Mouse (Mus musculus) adrenal gland, postnatal 36 days (tissue): ENCODE data around the gene Fgf11. TPM values are rescaled to one million over a fixed set of nuclear protein-coding genes. Genes with fewer than 3 reads are reported as not detected.

Experiments
- DNase-seq, 2 experiments: peaks; one replicate each; pipeline ENCODE4 v3.0.0; 2021; ENCODE audit warnings: mixed read lengths in 1 of 2
- total RNA-seq, 2 experiments: library from RNA; stranded (reverse); gene quantifications; 2 replicates each; pipeline ENCODE4 v1.2.3; 2021

Fgf11 gene
- total RNA-seq, 2 experiments from 2014 or later, result 3.9 to 8.6 TPM

DNA sequence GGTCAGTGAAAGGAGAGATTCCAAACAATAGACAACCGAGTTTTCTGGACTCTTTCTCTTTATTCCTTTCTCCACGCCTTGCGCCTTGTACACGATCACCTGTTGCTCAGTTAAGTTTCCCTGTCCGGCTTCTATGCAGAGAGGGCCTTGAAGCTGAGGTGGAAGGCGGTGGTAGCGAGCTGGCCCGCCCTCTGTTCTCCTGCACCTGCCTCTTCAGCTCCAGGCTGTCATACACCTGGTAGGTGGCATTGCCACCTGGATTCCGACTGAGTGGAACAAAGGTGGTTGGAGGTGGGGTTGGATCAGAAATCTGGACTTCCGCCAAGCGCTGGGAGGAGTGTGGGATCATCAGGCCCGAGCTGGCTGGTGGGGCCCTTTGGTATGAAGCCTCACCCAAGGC is 14.9 kb upstream of the Fgf11 start:
- no peak for DNase-seq

- DNase-seq, result no peak
Measured at GRCm38 (mm10) chr11:69815155-69815554, 13.5 kb upstream of the Fgf11 start, which contains the start of gene Gm39566. Gene Gm39566 (minus strand): TSS chr11:69815298.

DNA sequence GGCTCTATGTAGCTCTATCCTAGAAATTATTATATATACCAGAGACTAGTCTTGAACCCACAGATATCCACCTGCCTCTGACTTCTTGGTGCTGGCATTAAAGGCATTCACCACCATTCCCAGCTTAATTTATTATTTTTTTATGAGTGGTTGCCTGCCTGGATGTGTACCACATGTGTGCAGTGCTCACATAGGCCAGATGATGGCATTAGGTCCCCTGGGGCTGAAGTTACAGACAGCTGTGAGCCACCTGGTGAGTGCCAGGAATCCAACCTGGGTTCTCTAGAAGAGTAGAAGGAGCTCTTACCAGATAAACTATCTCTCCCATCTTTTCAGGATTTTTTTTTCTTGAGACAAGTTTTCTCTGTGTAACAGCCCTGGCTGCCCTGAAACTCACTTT is 8.6 kb upstream of the Fgf11 start:
- no peak for DNase-seq

- DNase-seq, result no peak
Measured at GRCm38 (mm10) chr11:69807641-69808040, 6.0 kb upstream of the Fgf11 start.

- DNase-seq, result no peak
Measured at GRCm38 (mm10) chr11:69806378-69806777, 4.7 kb upstream of the Fgf11 start.

- no peak for DNase-seq
Measured at GRCm38 (mm10) chr11:69804972-69805909, 3.6 kb upstream of the Fgf11 start, which contains the start of gene Tmem102. Gene Tmem102 (minus strand): TSS chr11:69805624.

- DNase-seq, result peak; percentile 20 to 57
Measured at GRCm38 (mm10) chr11:69804652-69804940, 2.9 kb upstream of the Fgf11 start.

DNA sequence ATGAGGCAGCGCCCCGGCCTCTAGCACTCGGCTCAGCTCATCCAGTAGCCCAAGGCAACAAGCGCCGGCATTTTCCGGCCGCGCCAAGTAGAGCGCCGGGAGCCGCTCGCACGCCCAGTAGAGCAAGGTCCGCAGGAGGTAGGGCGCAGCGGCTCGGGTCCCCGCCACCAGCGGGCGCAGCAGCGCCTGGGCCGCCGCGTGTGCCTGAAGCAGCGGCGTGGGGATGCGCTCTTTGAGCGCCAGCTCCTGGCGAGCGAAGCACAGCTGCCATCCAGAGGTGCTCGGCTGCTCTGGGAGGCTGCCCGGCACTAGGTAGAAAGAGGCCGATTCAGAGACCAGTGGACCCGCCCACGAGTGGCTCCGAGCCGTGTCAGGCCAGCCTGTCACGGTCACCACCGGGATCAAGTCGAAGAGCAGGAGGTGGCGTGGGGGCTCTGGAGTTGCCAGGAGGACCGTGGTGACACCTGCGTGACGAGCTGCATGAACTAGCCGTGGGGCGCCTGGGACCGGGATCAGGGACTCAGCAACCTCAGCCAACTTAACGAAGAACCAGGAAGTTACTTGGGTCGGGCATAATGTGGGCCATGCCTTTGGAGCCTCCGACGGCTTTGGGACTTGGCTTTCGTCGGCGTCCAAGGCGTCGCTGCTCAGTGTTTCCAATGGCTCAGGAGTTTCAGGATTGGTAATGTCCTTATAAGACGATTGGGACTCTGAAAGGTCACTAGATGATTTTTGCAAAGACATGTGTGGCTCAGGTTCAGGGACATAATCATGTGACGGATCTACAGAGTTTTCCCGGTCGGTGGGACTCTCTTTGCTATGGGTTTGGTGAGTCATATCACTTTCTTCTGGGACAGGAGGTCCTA is 2.4 kb upstream of the Fgf11 start:
- DNase-seq, result peak; percentile 90 to 92

DNA sequence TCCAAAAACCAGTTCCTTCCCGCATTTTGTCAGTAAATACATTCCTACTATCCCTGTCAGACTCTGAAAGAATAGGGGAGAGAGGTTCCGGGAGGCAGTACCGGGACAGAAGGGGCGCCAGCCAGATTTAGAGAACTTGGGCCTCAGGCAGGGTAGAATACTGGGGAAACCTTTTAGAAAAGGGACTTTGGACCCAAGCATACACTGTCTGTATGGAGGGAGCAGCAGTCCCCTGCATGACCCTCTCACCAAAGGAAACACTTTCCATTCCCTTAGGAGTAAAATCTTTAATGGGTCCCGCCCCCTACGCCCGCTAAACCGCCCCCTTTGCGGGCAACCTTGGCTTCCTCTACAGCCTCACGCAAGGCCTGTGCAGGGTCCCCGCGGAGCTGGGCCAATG is 1.7 kb upstream of the Fgf11 start:
- DNase-seq, result no peak

GRCm38 (mm10) chr11:69802648-69803105 is 1.0 kb upstream of the Fgf11 start:
- peak; percentile 95 to 98 for DNase-seq

GRCm38 (mm10) chr11:69800392-69801197 is 1.1 kb downstream of the Fgf11 start:
- peak; percentile 53 to 80 for DNase-seq

- peak; percentile 35 to 65 for DNase-seq
Measured at GRCm38 (mm10) chr11:69800138-69800391, 1.6 kb downstream of the Fgf11 start.

DNA sequence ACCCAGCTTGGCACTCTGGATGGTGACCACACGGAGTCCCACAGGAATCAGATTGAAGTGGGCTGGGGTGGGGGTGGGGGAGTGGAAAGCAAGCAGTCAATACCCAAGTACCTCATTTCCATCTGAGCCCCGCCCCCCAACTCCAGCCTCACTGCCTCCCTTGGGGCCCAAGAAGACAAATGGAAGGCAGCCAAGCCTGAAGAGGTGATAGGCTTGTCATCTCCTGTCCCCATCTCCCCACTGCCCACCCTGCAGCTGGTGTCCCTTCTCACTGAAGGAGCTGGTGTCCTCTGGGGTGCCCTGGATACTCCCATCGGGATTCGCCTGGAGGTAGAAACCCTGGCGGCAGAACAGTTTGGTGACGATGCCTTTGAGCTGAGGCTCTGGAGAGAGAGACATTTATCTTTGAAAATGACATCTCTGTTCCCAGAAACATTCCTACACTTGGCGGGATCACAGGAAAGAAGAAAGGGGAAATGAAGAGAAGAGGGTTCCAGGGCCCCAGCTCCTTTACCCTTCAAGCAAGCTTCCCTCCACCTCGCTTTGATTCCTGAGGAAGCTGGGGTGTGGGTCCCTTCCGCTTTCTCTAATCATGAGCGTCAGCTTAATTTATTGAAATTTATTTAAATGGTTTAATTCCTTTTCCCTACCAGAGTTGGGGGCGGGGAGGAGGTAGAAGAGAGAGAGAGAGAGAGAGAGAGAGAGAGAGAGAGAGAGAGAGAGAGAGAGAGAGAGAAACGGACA is 2.1 kb downstream of the Fgf11 start:
- DNase-seq, result peak in 1 of 2 experiments; percentile 50

DNA sequence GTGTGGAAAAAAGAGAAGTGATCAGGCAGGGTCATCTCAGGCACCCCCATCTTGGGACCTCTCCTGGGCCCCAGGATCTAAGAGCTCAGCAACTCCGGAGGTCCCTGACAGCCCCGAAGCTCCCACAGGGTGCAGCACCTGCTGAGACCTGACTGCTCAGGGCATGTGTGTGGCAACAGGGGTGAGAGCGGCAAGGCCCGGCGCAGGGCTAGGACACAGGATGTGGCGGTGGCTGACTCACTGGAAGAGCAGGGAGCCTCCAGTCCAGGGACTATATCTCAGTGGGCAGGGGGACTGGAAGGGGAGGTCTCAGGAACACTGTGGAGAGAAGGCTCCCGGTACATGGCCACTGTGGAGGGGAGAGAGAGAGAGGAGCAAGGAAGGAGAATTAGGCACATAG is 3.7 kb downstream of the Fgf11 start:
- no peak for DNase-seq

GRCm38 (mm10) chr11:69795983-69796435 is 5.6 kb downstream of the Fgf11 start:
- no peak for DNase-seq

DNA sequence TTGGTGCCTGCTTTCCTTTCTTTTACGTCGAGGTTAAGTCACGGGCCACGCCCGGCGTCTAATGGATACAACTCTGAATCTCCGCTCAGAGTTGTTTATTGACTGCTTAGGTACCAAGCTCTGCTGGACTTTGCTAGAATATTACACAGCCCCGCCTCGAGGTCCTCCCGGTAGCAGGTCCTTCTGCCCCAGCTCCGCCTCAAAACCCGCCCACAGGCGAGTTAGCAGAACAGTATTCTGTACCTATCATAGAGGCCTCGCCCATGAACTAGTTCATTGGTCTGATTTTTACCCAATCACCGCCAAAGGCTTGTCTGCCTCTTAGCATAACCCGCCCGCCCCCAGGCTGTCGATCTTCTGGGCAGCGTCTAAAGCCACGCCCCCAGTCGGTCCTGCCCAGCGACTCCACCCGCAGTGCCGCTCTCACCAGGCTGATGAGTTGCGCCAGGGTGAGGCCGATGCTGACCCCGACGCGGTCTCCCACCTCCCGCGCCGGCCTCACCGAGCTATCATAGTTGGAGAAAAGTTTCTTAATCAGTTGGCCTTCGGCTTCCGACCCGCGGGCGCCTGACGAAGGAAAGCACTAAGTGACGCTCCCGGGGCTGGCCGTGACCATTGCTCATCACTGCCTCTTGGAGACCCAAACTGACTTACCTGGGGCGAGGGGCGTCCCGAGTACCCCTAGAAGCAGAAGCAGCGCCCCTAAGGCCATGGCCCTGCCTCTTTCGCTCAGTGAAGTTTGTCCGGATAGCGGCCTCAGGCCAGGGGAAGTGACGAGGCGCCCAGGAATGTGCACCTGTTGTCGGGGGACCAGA is 6.3 kb downstream of the Fgf11 start, which contains the start of gene Chrnb1:
Gene Chrnb1, minus strand, starts transcription at position 776 of the 815 bp plus-strand sequence.
- DNase-seq, result peak; percentile 97

DNA sequence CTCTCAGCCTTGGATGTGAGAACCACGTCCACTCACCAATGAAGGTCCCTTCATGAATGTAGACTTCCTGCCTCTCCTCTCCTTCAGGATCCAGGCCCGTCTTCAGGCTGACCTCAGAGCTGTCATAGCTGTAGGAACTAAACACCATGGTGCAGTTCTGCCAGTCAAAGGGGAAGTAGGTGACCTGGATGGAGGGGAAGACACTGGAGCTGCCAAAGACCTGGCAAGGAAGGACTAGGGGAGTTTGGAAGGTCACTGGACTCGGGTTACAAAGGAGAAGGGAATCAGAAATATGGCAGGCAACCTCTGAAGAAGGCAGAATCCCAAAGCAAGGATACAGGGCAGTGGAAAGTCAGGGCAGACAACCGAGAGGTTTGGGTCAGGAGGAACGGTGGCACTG is 8.2 kb downstream of the Fgf11 start:
- DNase-seq, result no peak

- DNase-seq, result no peak
Measured at GRCm38 (mm10) chr11:69791420-69791819, 10.2 kb downstream of the Fgf11 start.

DNA sequence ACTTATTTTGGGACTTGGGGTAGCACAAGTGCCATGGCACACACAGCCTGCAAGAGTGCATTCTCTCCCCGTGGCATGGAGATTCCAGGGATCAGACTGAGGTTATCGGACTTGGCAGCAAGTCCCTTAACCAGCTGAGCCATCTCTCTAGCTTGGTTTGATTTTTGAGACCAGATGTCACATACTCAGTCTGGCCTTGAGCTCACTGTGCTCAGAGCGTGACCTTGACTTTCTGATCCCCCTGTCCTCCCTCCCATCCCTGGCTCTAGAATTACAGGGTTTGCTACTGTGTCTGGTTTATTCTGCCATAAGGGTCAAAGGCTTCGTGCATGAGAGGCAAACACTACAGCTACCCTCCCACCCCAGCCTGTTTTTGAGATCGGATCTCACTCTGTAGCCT is 12.2 kb downstream of the Fgf11 start:
- DNase-seq, result peak; percentile 48 to 65

- no peak for DNase-seq
Measured at GRCm38 (mm10) chr11:69787306-69787705, 14.4 kb downstream of the Fgf11 start.
